Mouse (Mus musculus) kidney, postnatal 0 days (tissue): Measurements from ENCODE around the gene C9orf72. TPM values are rescaled to one million over a fixed set of nuclear protein-coding genes. Genes with fewer than 3 reads are reported as not detected.

Experiments
- ATAC-seq: fragments of 200-750 bp; cut with Nextera tagmentation; replicated peaks from 2 replicates; pipeline ENCODE4 v1.8.0; 2017; ENCODE audit warnings: low read depth, moderate number of reproducible peaks, moderate TSS enrichment, moderate library complexity; ENCODE audit not compliant: low FRiP score
- DNase-seq: peaks from one replicate; pipeline ENCODE4 v3.0.0-alpha.2; 2016; ENCODE audit warnings: low spot score
- H3K27ac ChIP-seq: fragments of 300-500 bp; sonication (generic); 2 replicates; pipeline ENCODE4 v1.5.1; 2014; ENCODE audit warnings: mild to moderate bottlenecking
- H3K27me3 ChIP-seq: fragments of 300-500 bp; sonication (generic); 2 replicates; pipeline ENCODE4 v1.6.1; 2014; ENCODE audit warnings: low read length, mixed read lengths; ENCODE audit not compliant: insufficient read depth
- H3K36me3 ChIP-seq: fragments of 300-500 bp; sonication (generic); 2 replicates; pipeline ENCODE4 v1.6.1; 2014; ENCODE audit warnings: low read length, mixed read lengths; ENCODE audit not compliant: insufficient read depth
- H3K4me1 ChIP-seq: fragments of 300-500 bp; sonication (generic); replicated peaks from 2 replicates; pipeline ENCODE4 v1.6.1; 2014; ENCODE audit warnings: antibody characterized with exemption, low read length, mixed read lengths; ENCODE audit not compliant: insufficient read depth
- H3K4me2 ChIP-seq: fragments of 300-500 bp; sonication (generic); 2 replicates; pipeline ENCODE4 v1.6.1; 2014; ENCODE audit warnings: mild to moderate bottlenecking, low read length, moderate library complexity, mixed read lengths
- H3K4me3 ChIP-seq: fragments of 300-500 bp; sonication (generic); replicated peaks from 2 replicates; pipeline ENCODE4 v1.5.1; 2014; ENCODE audit warnings: low read depth, low read length
- H3K9ac ChIP-seq: fragments of 300-500 bp; sonication (generic); 2 replicates; pipeline ENCODE4 v1.6.1; 2014; ENCODE audit warnings: low read depth, low read length
- H3K9me3 ChIP-seq: fragments of 300-500 bp; sonication (generic); replicated peaks from 2 replicates; pipeline ENCODE4 v1.6.1; 2016; ENCODE audit warnings: low read length, inconsistent platforms, mixed read lengths
- CTCF ChIP-seq: IDR thresholded peaks from 2 replicates; pipeline ENCODE4 v1.5.1; 2016; ENCODE audit warnings: antibody characterized with exemption, low read depth, mild to moderate bottlenecking, moderate library complexity
- WGBS: fragments of 180-500 bp; shearing (Covaris S2); extraction: QIAGEN DNeasy Blood & Tissue Kit; methylation state at CpG from one replicate; pipeline ENCODE4 v1.1.7; 2014; 5-methylcytosine and 5-hydroxymethylcytosine counted together
- polyA plus RNA-seq: library from polyadenylated mRNA; unstranded; fragments of >200 nt; fragmentation: Nextera tagmentation; extraction: Ambion mirVana; gene quantifications from 2 replicates; pipeline ENCODE4 v1.2.1, GENCODE M21; 2015

C9orf72 gene
- polyA plus RNA-seq, 1 experiment from 2014 or later = 9.5 TPM

- Histone ChIP-seq H3K4me1 (no peaks in the 10 kb centered on the region), H3K27ac (no peak overlapping the region), H3K36me3 (no peaks in the 10 kb centered on the region), H3K4me3 (no peak overlapping the region), H3K4me2 (no peak overlapping the region), H3K9ac (no peak overlapping the region), H3K27me3 (no peaks in the 10 kb centered on the region), H3K9me3 (no peaks in the 10 kb centered on the region)
- 31% methylated on average over 4 of the region's 4 CpGs for WGBS
- no peak for DNase-seq
- TF ChIP-seq CTCF = no peak
- ATAC-seq = no peak
Measured at GRCm38 (mm10) chr4:35228260-35228659, 2.3 kb upstream of the C9orf72 start.

- peak overlapping the region; percentile 62 for H3K9ac ChIP-seq
- peak overlapping the region; percentile 88 for H3K4me3 ChIP-seq
- WGBS = 11% methylated on average over 9 of the region's 9 CpGs
- H3K4me2 ChIP-seq = peak overlapping the region; percentile 94
- H3K27me3 ChIP-seq = no peaks in the 10 kb centered on the region
- H3K9me3 ChIP-seq = no peaks in the 10 kb centered on the region
- H3K4me1 ChIP-seq = no peaks in the 10 kb centered on the region
- DNase-seq (no peak), ATAC-seq (no peak; the same call in 1 of the 2 replicates)
- no peak for TF ChIP-seq CTCF
- peak overlapping the region; percentile 70; the same call in 1 of the 2 replicates for H3K27ac ChIP-seq
- no peaks in the 10 kb centered on the region for H3K36me3 ChIP-seq
Measured at GRCm38 (mm10) chr4:35226496-35226992, 569 bp upstream of the C9orf72 start.

GRCm38 (mm10) chr4:35225141-35225733 is 738 bp downstream of the C9orf72 start:
- H3K4me1 ChIP-seq = no peaks in the 10 kb centered on the region
- H3K27ac ChIP-seq = peak overlapping the region; percentile 14; the same call in 1 of the 2 replicates
- H3K27me3 ChIP-seq = no peaks in the 10 kb centered on the region
- DNase-seq (peak; percentile 33), ATAC-seq (no peak; the same call in 1 of the 2 replicates)
- under 1% methylated on average over 27 of the region's 40 CpGs for WGBS
- TF ChIP-seq CTCF = no peak
- H3K4me3 ChIP-seq = peak overlapping the region; percentile 88
- no peaks in the 10 kb centered on the region for H3K9me3 ChIP-seq
- H3K4me2 ChIP-seq = peak overlapping the region; percentile 94
- no peaks in the 10 kb centered on the region for H3K36me3 ChIP-seq
- H3K9ac ChIP-seq = peak overlapping the region; percentile 88

GRCm38 (mm10) chr4:35224101-35224500 is 1.9 kb downstream of the C9orf72 start:
- Histone ChIP-seq H3K27ac (no peak overlapping the region), H3K4me1 (no peaks in the 10 kb centered on the region), H3K4me2 (no peak overlapping the region), H3K9ac (no peak overlapping the region), H3K36me3 (no peaks in the 10 kb centered on the region), H3K27me3 (no peaks in the 10 kb centered on the region), H3K9me3 (no peaks in the 10 kb centered on the region), H3K4me3 (no peak overlapping the region)
- no peak for TF ChIP-seq CTCF
- DNase-seq = no peak
- ATAC-seq = no peak
- 87% methylated on average over 4 of the region's 4 CpGs for WGBS

GRCm38 (mm10) chr4:35223376-35223988 is 2.5 kb downstream of the C9orf72 start:
- Histone ChIP-seq H3K27ac (no peak overlapping the region), H3K4me1 (no peaks in the 10 kb centered on the region), H3K4me3 (no peak overlapping the region), H3K27me3 (no peaks in the 10 kb centered on the region), H3K9me3 (no peaks in the 10 kb centered on the region), H3K36me3 (no peaks in the 10 kb centered on the region), H3K4me2 (no peak overlapping the region), H3K9ac (no peak overlapping the region)
- DNase-seq = no peak
- 85% methylated on average over 5 of the region's 5 CpGs for WGBS
- TF ChIP-seq CTCF = no peak
- ATAC-seq = no peak

GRCm38 (mm10) chr4:35221903-35222302 is 4.1 kb downstream of the C9orf72 start:
- WGBS = 51% methylated on average over 4 of the region's 4 CpGs
- Histone ChIP-seq H3K27me3 (no peaks in the 10 kb centered on the region), H3K4me3 (no peak overlapping the region), H3K4me2 (no peak overlapping the region), H3K9ac (no peak overlapping the region), H3K4me1 (no peaks in the 10 kb centered on the region), H3K27ac (no peak overlapping the region), H3K9me3 (no peaks in the 10 kb centered on the region), H3K36me3 (0 out of 2 replicates have a peak, but pooled peaks cover 5% of the 10 kb centered on the region)
- ATAC-seq (no peak), DNase-seq (peak; percentile 29)
- no peak for TF ChIP-seq CTCF
